ENCODE assay signal across 19 mouse cellular contexts in genomic region chr19:41288568-41288967, GRCm38 (mm10). TPM values are rescaled to one million over a fixed set of nuclear protein-coding genes. Genes with fewer than 3 reads are reported as not detected.
A peak's percentile ranks its signal among the peaks of the same experiment; 100 is the strongest.
DNase-seq lines count a peak whose midpoint lies in the region; ATAC-seq and TF ChIP-seq lines count a peak whose summit lies in the region.
"Had no signal": no experiment of that assay in that cellular context is flagged by ENCODE, and none has a peak within 500 bp of the region (broad histone marks: within the 10 kb centered on the region; RNA-seq: fewer than 3 reads in every experiment).

No protein-coding gene starts in this region.

- H3K4me2 ChIP-seq in intestine, postnatal 0 days (replicated peaks; ENCODE audit: low read depth) = peak overlapping the region; percentile 21
- H3K4me2 ChIP-seq in intestine, embryonic 15.5 days (replicated peaks) = no peak overlapping the region
- H3K4me2 ChIP-seq in kidney, embryonic 16.5 days (replicated peaks; ENCODE audit: low read depth, low read length) = peak overlapping the region; percentile 22; the same call in 1 of the 2 replicates
- H3K4me2 ChIP-seq: embryonic facial prominence, embryonic 13.5 days; embryonic facial prominence, embryonic 15.5 days; forebrain, embryonic 12.5 days had no signal

- peak overlapping the region; percentile 17; the same call in 1 of the 2 replicates for H3K27ac ChIP-seq in intestine, postnatal 0 days (ENCODE audit: low read depth, low read length)
- H3K27ac ChIP-seq in intestine, embryonic 15.5 days = no peak overlapping the region
- H3K27ac ChIP-seq in kidney, embryonic 16.5 days (ENCODE audit: low read length) = no peak overlapping the region
- H3K27ac ChIP-seq: embryonic facial prominence, embryonic 13.5 days; embryonic facial prominence, embryonic 15.5 days; forebrain, embryonic 10.5 days; forebrain, embryonic 12.5 days had no signal

- H3K9me3 ChIP-seq in intestine, postnatal 0 days (ENCODE audit: control insufficient read depth) = no peaks in the 10 kb centered on the region
- H3K9me3 ChIP-seq in intestine, embryonic 15.5 days = no peaks in the 10 kb centered on the region
- H3K9me3 ChIP-seq in kidney, embryonic 16.5 days (ENCODE audit: low read length) = no peaks in the 10 kb centered on the region
- H3K9me3 ChIP-seq: embryonic facial prominence, embryonic 13.5 days; embryonic facial prominence, embryonic 15.5 days; forebrain, embryonic 10.5 days; forebrain, embryonic 12.5 days had no signal

- no peak overlapping the region for H3K4me3 ChIP-seq in intestine, postnatal 0 days (ENCODE audit: low read depth, low read length)
- H3K4me3 ChIP-seq in intestine, embryonic 15.5 days (replicated peaks) = no peak overlapping the region
- H3K4me3 ChIP-seq in kidney, embryonic 16.5 days (ENCODE audit: low read length) = no peak overlapping the region
- H3K4me3 ChIP-seq: embryonic facial prominence, embryonic 13.5 days; embryonic facial prominence, embryonic 15.5 days; erythroblast, embryonic 14.5 days; forebrain, embryonic 10.5 days; forebrain, embryonic 12.5 days had no signal

- H3K27me3 ChIP-seq in intestine, postnatal 0 days (replicated peaks; ENCODE audit: control insufficient read depth, insufficient read depth, low read length) = no peaks in the 10 kb centered on the region
- no peaks in the 10 kb centered on the region; the same call in 1 of the 2 replicates for H3K27me3 ChIP-seq in intestine, embryonic 15.5 days (replicated peaks)
- no peaks in the 10 kb centered on the region for H3K27me3 ChIP-seq in kidney, embryonic 16.5 days (ENCODE audit: insufficient read depth, low read length)
- H3K27me3 ChIP-seq: embryonic facial prominence, embryonic 13.5 days; embryonic facial prominence, embryonic 15.5 days had no signal

- ATAC-seq in intestine, postnatal 0 days = no peak
- no peak for ATAC-seq in intestine, embryonic 15.5 days
- peak; percentile 54; the same call in 1 of the 2 replicates for ATAC-seq in kidney, embryonic 16.5 days (ENCODE audit: low FRiP score, low TSS enrichment)
- ATAC-seq: forebrain, embryonic 14.5 days; forebrain, embryonic 16.5 days had no signal

- peaks cover 13% of the 10 kb centered on the region; the same call in 1 of the 2 replicates for H3K4me1 ChIP-seq in intestine, postnatal 0 days (replicated peaks; ENCODE audit: control insufficient read depth, insufficient read depth, low read length)
- peaks cover 5% of the 10 kb centered on the region; the same call in 1 of the 2 replicates for H3K4me1 ChIP-seq in intestine, embryonic 15.5 days (replicated peaks)
- peaks cover 5% of the 10 kb centered on the region; the same call in 1 of the 2 replicates for H3K4me1 ChIP-seq in kidney, embryonic 16.5 days (ENCODE audit: insufficient read depth, low read length)
- H3K4me1 ChIP-seq: embryonic facial prominence, embryonic 15.5 days; forebrain, embryonic 12.5 days had no signal

- H3K36me3 ChIP-seq in intestine, postnatal 0 days (ENCODE audit: control insufficient read depth, insufficient read depth) = no peaks in the 10 kb centered on the region
- no peaks in the 10 kb centered on the region for H3K36me3 ChIP-seq in intestine, embryonic 15.5 days
- H3K36me3 ChIP-seq in kidney, embryonic 16.5 days (ENCODE audit: insufficient read depth, low read length) = no peaks in the 10 kb centered on the region
- H3K36me3 ChIP-seq: embryonic facial prominence, embryonic 13.5 days; embryonic facial prominence, embryonic 15.5 days; forebrain, embryonic 10.5 days; forebrain, embryonic 12.5 days had no signal

- TF ChIP-seq CTCF in intestine, postnatal 0 days (IDR thresholded peaks at IDR 0.05; ENCODE audit: low read depth) = no peak

- 74% methylated on average over 6 of the region's 6 CpGs for WGBS in intestine, postnatal 0 days
- WGBS in intestine, embryonic 15.5 days = 78% methylated on average over 6 of the region's 6 CpGs
- WGBS in kidney, embryonic 16.5 days = 48% methylated on average over 6 of the region's 6 CpGs

- no peak for DNase-seq in kidney, postnatal 25 days
- DNase-seq: adrenal gland, postnatal 10 days; adrenal gland, postnatal 25 days; cerebellum, adult 11 months; cerebellum, adult 18-20 months; cerebellum, adult 8-10 months; cerebellum, adult 9-11 months; cerebellum, postnatal 36 days; embryo, embryonic 11 days had no signal

- no peak overlapping the region for H3K9ac ChIP-seq in intestine, postnatal 0 days (ENCODE audit: low read depth, low read length)
- H3K9ac ChIP-seq in intestine, embryonic 15.5 days = no peak overlapping the region
- no peak overlapping the region for H3K9ac ChIP-seq in kidney, embryonic 16.5 days (replicated peaks; ENCODE audit: low read length)
- H3K9ac ChIP-seq: embryonic facial prominence, embryonic 13.5 days; embryonic facial prominence, embryonic 15.5 days; forebrain, embryonic 12.5 days had no signal

RNA-seq across cellular contexts. Expression of gene Tm9sf3, which starts 24.8 kb away (rescaled TPM):
- polyA plus RNA-seq in intestine, postnatal 0 days (2015; fragmentation: Nextera tagmentation; extraction: Ambion mirVana) = 105 and 107 TPM in 2 replicates
- polyA plus RNA-seq in intestine, embryonic 15.5 days (2015; fragmentation: Nextera tagmentation; extraction: Ambion mirVana) = 151 and 167 TPM in 2 replicates
- polyA plus RNA-seq in kidney, embryonic 16.5 days (2015; fragmentation: Nextera tagmentation; extraction: Ambion mirVana) = 138 and 146 TPM in 2 replicates
